Mouse (Mus musculus): ENCODE results near the gene Nkapl. TPM values are rescaled to one million over a fixed set of nuclear protein-coding genes. Genes with fewer than 3 reads are reported as not detected.
"Not testable (repeated sequence)": the region's sequence is repeated elsewhere in the genome, so short reads cannot be mapped to it uniquely, and the experiment has no call there.

Gene Nkapl
- total and polyA plus RNA-seq, 3 experiments: 0.12 to 0.17 TPM; not detected in 1

DNA sequence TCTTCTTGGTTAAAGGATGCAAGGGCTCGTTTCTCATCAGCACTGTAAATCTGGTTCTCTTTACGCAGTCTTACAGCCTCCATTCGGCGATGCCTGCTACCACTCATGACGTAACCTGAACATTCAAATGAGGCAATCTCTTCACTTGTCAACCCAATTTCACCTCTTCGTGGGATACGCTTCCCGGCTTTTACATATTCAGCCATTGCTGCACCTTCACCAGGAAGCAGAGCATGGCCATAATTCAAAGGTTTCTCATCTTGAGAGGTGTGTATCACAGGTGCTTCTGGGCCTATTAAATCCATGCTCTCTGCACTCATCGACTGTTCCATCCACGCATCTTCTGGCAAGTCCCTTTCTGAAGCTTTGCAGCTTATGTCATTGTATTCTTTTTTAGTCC lies 973 bp downstream of the Nkapl start:
- H3K4me1 ChIP-seq (ENCODE audit: control insufficient read depth in 1 of 2, insufficient read depth in 2 of 2, low read length in 2 of 2): peaks cover 0 to 3% of the 10 kb centered on the region in 2 experiments; a peak in 2 of 4 replicates
- no peaks in the 10 kb centered on the region for H3K9me3 ChIP-seq (replicated peaks; ENCODE audit: insufficient read depth, low read length)
- H3K27ac ChIP-seq (ENCODE audit: control insufficient read depth, low read depth, low read length): no peak overlapping the region
- no peak for TF ChIP-seq MEF2A (IDR thresholded peaks at IDR 0.05; ENCODE audit: extremely low read depth, insufficient replicate concordance, low read depth, low read length, poor library complexity, severe bottlenecking)
- no peak for TF ChIP-seq CTCF (IDR thresholded peaks at IDR 0.05 in 2 of 3, conservative IDR thresholded peaks at IDR 0.05 in 1 of 3; ENCODE audit: control insufficient read depth in 1 of 3, insufficient read depth in 1 of 3, low read depth in 2 of 3, low read length in 3 of 3, poor library complexity in 1 of 3, severe bottlenecking in 1 of 3)
- TF ChIP-seq CHD2 (IDR thresholded peaks at IDR 0.05; ENCODE audit: low read length): no peak
- TF ChIP-seq GATA1 (IDR thresholded peaks at IDR 0.05; ENCODE audit: low read depth, low read length): no peak
- no peak for TF ChIP-seq RCOR1 (IDR thresholded peaks at IDR 0.05; ENCODE audit: low read depth, low read length)
- no peak for TF ChIP-seq TAL1 (IDR thresholded peaks at IDR 0.05; ENCODE audit: low read length)
- no peak for TF ChIP-seq MAFK (IDR thresholded peaks at IDR 0.05; ENCODE audit: borderline replicate concordance, low read depth, low read length)
- TF ChIP-seq ZKSCAN1 (IDR thresholded peaks at IDR 0.05; ENCODE audit: low read depth, low read length): no peak
- TF ChIP-seq POLR2AphosphoS2 (IDR thresholded peaks at IDR 0.05; ENCODE audit: low read length): no peak
- TF ChIP-seq SIN3A (IDR thresholded peaks at IDR 0.05; ENCODE audit: low read length): no peak
- TF ChIP-seq CHD1 (IDR thresholded peaks at IDR 0.05; ENCODE audit: low read depth, low read length): no peak
- no peak for TF ChIP-seq E2F4 (IDR thresholded peaks at IDR 0.05; ENCODE audit: borderline replicate concordance, low read depth, low read length)
- TF ChIP-seq KAT2A (conservative IDR thresholded peaks at IDR 0.05; ENCODE audit: low read depth, low read length): no peak
- TF ChIP-seq ZC3H11A (IDR thresholded peaks at IDR 0.05; ENCODE audit: low read depth, low read length): no peak
- TF ChIP-seq MAZ (IDR thresholded peaks at IDR 0.05; ENCODE audit: low read depth, low read length): no peak
- TF ChIP-seq USF1 (IDR thresholded peaks at IDR 0.05; ENCODE audit: low read depth, low read length): no peak
- no peak for TF ChIP-seq HCFC1 (IDR thresholded peaks at IDR 0.05; ENCODE audit: low read depth, low read length)
- no peak for TF ChIP-seq POLR2A (IDR thresholded peaks at IDR 0.05; ENCODE audit: control insufficient read depth in 1 of 2, insufficient read depth in 1 of 2, low read depth in 1 of 2, low read length in 2 of 2, poor library complexity in 1 of 2)
- H3K36me3 ChIP-seq (ENCODE audit: control insufficient read depth in 1 of 2, insufficient read depth in 2 of 2, low read length in 2 of 2): peaks cover 0 to 4% of the 10 kb centered on the region in 2 experiments; a peak in 2 of 4 replicates
- no peaks in the 10 kb centered on the region for H3K79me2 ChIP-seq (ENCODE audit: control insufficient read depth, insufficient read depth, low read length, poor library complexity)
- no peak overlapping the region for H3K9ac ChIP-seq (ENCODE audit: control insufficient read depth, low read depth, low read length, poor library complexity, severe bottlenecking)
- H3K27me3 ChIP-seq (ENCODE audit: control insufficient read depth in 1 of 2, insufficient read depth in 2 of 2, low read length in 2 of 2): peaks cover 0 to 3% of the 10 kb centered on the region in 2 experiments; a peak in 3 of 4 replicates
- H3K4me3 ChIP-seq (ENCODE audit: control insufficient read depth in 1 of 2, insufficient read depth in 1 of 2, low read depth in 2 of 2, low read length in 2 of 2): no peak overlapping the region
- DNase-seq (ENCODE audit: low read depth, low spot score): no peak

DNA sequence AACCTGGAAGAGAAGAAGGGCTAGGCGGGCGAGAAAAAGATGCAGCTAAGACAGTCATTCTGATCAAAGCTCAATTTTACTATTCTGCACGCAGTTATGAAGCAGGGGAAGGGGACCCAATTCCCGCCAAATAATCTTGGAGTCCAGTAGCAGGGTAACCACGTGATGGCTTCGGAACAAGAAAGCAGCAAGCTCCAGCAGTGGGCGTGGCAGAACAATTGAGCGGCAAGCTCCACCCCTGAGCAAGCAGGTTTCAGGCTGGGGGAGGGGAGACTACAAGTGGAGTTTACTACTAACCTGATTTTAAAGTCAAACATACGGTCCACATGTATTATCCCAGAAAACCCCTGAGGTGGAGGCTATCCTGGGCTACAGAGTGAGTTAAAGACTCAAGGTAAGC lies 5.8 kb downstream of the Nkapl start:
- H3K4me1 ChIP-seq (ENCODE audit: control insufficient read depth in 1 of 2, insufficient read depth in 2 of 2, low read length in 2 of 2); H3K79me2 ChIP-seq (ENCODE audit: control insufficient read depth, insufficient read depth, low read length, poor library complexity); H3K27ac ChIP-seq (ENCODE audit: control insufficient read depth, low read depth, low read length); H3K27me3 ChIP-seq (ENCODE audit: control insufficient read depth in 1 of 2, insufficient read depth in 2 of 2, low read length in 2 of 2); H3K9me3 ChIP-seq (replicated peaks; ENCODE audit: insufficient read depth, low read length); DNase-seq (ENCODE audit: low read depth, low spot score); H3K4me3 ChIP-seq (ENCODE audit: control insufficient read depth in 1 of 2, insufficient read depth in 1 of 2, low read depth in 2 of 2, low read length in 2 of 2); H3K36me3 ChIP-seq (ENCODE audit: control insufficient read depth in 1 of 2, insufficient read depth in 2 of 2, low read length in 2 of 2); H3K9ac ChIP-seq (ENCODE audit: control insufficient read depth, low read depth, low read length, poor library complexity, severe bottlenecking): not testable (repeated sequence)

Measured in MEL (cell line).